Mouse (Mus musculus) myocyte (in vitro differentiated cells): ENCODE measurements around the gene Cacna1i. TPM values are rescaled to one million over a fixed set of nuclear protein-coding genes. Genes with fewer than 3 reads are reported as not detected.

Experiments used
- H3K27me3 ChIP-seq: one replicate; pipeline ENCODE4 v1.6.1; 2011; ENCODE audit not compliant: control insufficient read depth, insufficient read depth, insufficient read length
- H3K36me3 ChIP-seq: one replicate; pipeline ENCODE4 v1.6.1; 2011; ENCODE audit not compliant: control insufficient read depth, insufficient read depth
- H3K4me2 ChIP-seq: one replicate; pipeline ENCODE4 v1.6.1; 2011; ENCODE audit warnings: low read depth, control low read depth
- H3K4me3 ChIP-seq: one replicate; pipeline ENCODE4 v1.5.1; 2011; ENCODE audit warnings: mild to moderate bottlenecking, control low read depth, moderate library complexity
- H3K79me2 ChIP-seq: one replicate; pipeline ENCODE4 v1.6.1; 2011; ENCODE audit not compliant: control insufficient read depth, insufficient read depth
- H3ac ChIP-seq: one replicate; pipeline ENCODE4 v1.6.1; 2011; ENCODE audit not compliant: control insufficient read depth, insufficient read length
- CEBPB ChIP-seq: IDR thresholded peaks from 2 replicates; pipeline ENCODE4 v1.6.1; 2011; ENCODE audit warnings: mild to moderate bottlenecking, moderate library complexity; ENCODE audit not compliant: poor library complexity, insufficient read depth, severe bottlenecking
- E2F4 ChIP-seq: IDR thresholded peaks from one replicate; pipeline ENCODE4 v1.6.1; 2011; ENCODE audit warnings: mild to moderate bottlenecking, control low read depth, moderate library complexity; ENCODE audit not compliant: insufficient read depth
- MAX ChIP-seq: IDR thresholded peaks from one replicate; pipeline ENCODE4 v1.6.1; 2011; ENCODE audit warnings: low read depth, mild to moderate bottlenecking, control low read depth
- MYOD1 ChIP-seq, 3 experiments: IDR thresholded peaks; one replicate each; pipeline ENCODE4 v1.6.1; 2011; ENCODE audit warnings: control low read depth in 2 of 3, low read depth in 2 of 3, mild to moderate bottlenecking in 2 of 3, moderate library complexity in 1 of 3; ENCODE audit not compliant: insufficient read length in 2 of 3, control insufficient read depth in 1 of 3
- MYOG ChIP-seq, 3 experiments: IDR thresholded peaks; one replicate each; pipeline ENCODE4 v1.6.1; 2011; ENCODE audit warnings: control low read depth in 2 of 3, low read depth in 2 of 3, mild to moderate bottlenecking in 2 of 3; ENCODE audit not compliant: insufficient read length in 2 of 3, control insufficient read depth in 1 of 3, insufficient read depth in 1 of 3
- POLR2A ChIP-seq: IDR thresholded peaks from one replicate; pipeline ENCODE4 v1.6.1; 2011; ENCODE audit warnings: low read depth, mild to moderate bottlenecking, control low read depth, moderate library complexity; ENCODE audit not compliant: insufficient read length
- POLR2AphosphoS2 ChIP-seq: IDR thresholded peaks from one replicate; pipeline ENCODE4 v1.6.1; 2011; ENCODE audit warnings: low read depth, control low read depth; ENCODE audit not compliant: insufficient read length
- REST ChIP-seq: IDR thresholded peaks from one replicate; pipeline ENCODE4 v1.6.1; 2011; ENCODE audit warnings: mild to moderate bottlenecking, control low read depth, moderate library complexity; ENCODE audit not compliant: insufficient read depth, insufficient read length
- SRF ChIP-seq: IDR thresholded peaks from one replicate; pipeline ENCODE4 v1.6.1; 2011; ENCODE audit warnings: low read depth; ENCODE audit not compliant: control insufficient read depth, insufficient read length
- TCF12 ChIP-seq: IDR thresholded peaks from one replicate; pipeline ENCODE4 v1.6.1; 2011; ENCODE audit warnings: mild to moderate bottlenecking, control low read depth; ENCODE audit not compliant: poor library complexity, insufficient read depth, severe bottlenecking
- TCF3 ChIP-seq: IDR thresholded peaks from one replicate; pipeline ENCODE4 v1.6.1; 2011; ENCODE audit warnings: low read depth, control low read depth; ENCODE audit not compliant: insufficient read length
- USF1 ChIP-seq: IDR thresholded peaks from one replicate; pipeline ENCODE4 v1.6.1; 2011; ENCODE audit warnings: low read depth, mild to moderate bottlenecking, control low read depth, moderate library complexity
- polyA plus RNA-seq: library from polyadenylated mRNA; unstranded; fragments of >200 nt; fragmentation: generic; extraction: Trizol; gene quantifications from one replicate; pipeline ENCODE4 v1.2.1, GENCODE M21; 2012; ENCODE audit warnings: missing spikeins

Cacna1i gene
- polyA plus RNA-seq, 1 experiment: 0.04 TPM

DNA sequence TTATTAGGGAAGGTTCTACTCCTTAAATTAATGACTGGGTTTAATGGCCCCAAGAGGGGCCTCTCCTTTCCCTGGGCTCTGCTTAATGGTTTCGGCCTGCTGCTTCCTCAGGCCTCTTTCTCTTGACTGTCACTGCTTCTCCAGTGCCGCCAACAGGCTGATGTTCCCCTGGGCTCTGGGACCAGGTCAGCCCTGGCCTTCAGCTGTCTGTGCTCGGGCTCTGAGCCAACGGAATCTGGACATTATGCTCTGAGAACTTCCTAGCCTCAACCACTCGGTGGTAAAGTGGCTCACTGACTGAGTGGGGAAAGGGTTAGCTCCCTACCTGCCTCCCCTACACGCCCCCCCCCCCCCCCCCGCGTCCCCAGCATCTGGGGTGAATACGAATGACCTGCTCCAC lies 130.0 kb downstream of the Cacna1i start:
- TF ChIP-seq MAX (no peak), E2F4 (no peak), TCF12 (no peak), SRF (no peak), REST (no peak), MYOG (IDR thresholded peaks at IDR 0.05; ENCODE audit: control insufficient read depth in 1 of 3, insufficient read depth in 1 of 3, insufficient read length in 2 of 3, low read depth in 2 of 3) (no peak), USF1 (no peak), CEBPB (no peak), POLR2A (no peak), MYOD1 (IDR thresholded peaks at IDR 0.05; ENCODE audit: control insufficient read depth in 1 of 3, insufficient read length in 2 of 3, low read depth in 2 of 3) (no peak), TCF3 (no peak)
- H3K27me3 ChIP-seq: no peaks in the 10 kb centered on the region

DNA sequence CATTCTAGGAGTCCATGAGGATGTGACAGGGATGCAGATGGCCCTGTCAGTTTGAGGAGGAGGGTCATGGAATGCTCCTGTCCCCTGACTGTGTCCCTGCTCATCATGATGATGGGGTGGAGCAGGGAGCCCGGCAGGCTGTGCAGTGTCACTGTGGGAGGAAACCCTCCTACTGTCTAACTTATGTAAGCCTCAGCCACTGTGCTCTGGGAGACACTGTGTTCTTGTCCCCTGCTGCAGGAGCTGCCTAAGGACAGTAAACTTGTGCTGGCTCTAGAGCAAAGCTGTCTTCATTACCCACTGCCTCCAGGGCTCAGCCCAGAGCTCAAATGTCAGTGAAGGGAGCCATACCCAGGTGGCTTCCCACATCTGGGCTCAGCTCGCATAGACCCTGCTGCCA lies 131.1 kb downstream of the Cacna1i start:
- TF ChIP-seq TCF3 (no peak), MYOG (IDR thresholded peaks at IDR 0.05; ENCODE audit: control insufficient read depth in 1 of 3, insufficient read depth in 1 of 3, insufficient read length in 2 of 3, low read depth in 2 of 3) (no peak), POLR2A (no peak), USF1 (no peak), SRF (no peak)
- no peaks in the 10 kb centered on the region for H3K79me2 ChIP-seq

More for the DNA sequence above, 130.0 kb downstream of the Cacna1i start:
- no peak overlapping the region for H3K4me3 ChIP-seq
- H3K36me3 ChIP-seq: no peaks in the 10 kb centered on the region
- no peaks in the 10 kb centered on the region for H3K79me2 ChIP-seq
- no peak overlapping the region for H3K4me2 ChIP-seq
- H3ac ChIP-seq: no peak overlapping the region

DNA sequence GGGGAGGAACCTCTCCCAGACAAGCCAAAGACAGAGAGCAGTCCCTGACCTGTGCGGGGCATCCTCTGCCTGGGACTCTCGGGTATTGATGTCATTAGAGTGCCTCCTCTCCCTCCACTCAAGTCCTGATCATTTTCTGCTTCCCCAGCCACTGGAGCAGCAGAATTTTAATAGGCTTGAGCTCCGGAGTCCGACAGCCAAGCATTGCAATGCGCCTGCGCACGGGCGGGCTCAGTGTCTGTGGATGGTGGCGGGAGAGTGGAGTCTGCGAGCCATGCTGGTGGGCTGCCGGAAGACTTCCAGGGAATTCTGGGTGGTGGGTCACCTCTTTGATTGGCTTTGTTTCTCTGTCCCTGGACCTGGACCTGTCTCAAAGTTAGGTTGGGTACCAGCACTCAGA lies 143.3 kb downstream of the Cacna1i start:
- TF ChIP-seq SRF (no peak), USF1 (no peak), MYOG (IDR thresholded peaks at IDR 0.05; ENCODE audit: control insufficient read depth in 1 of 3, insufficient read depth in 1 of 3, insufficient read length in 2 of 3, low read depth in 2 of 3) (no peak), TCF3 (no peak), MYOD1 (IDR thresholded peaks at IDR 0.05; ENCODE audit: control insufficient read depth in 1 of 3, insufficient read length in 2 of 3, low read depth in 2 of 3) (no peak), CEBPB (no peak), MAX (no peak), TCF12 (no peak), E2F4 (no peak), REST (no peak)
- Histone ChIP-seq H3K4me3 (no peak overlapping the region), H3K4me2 (no peak overlapping the region), H3K79me2 (no peaks in the 10 kb centered on the region), H3K27me3 (peaks cover 38% of the 10 kb centered on the region), H3K36me3 (no peaks in the 10 kb centered on the region), H3ac (no peak overlapping the region)

More for the DNA sequence above, 131.1 kb downstream of the Cacna1i start:
- H3K4me2 ChIP-seq: no peak overlapping the region
- no peak overlapping the region for H3ac ChIP-seq
- no peaks in the 10 kb centered on the region for H3K36me3 ChIP-seq
- no peak overlapping the region for H3K4me3 ChIP-seq
- H3K27me3 ChIP-seq: no peaks in the 10 kb centered on the region

DNA sequence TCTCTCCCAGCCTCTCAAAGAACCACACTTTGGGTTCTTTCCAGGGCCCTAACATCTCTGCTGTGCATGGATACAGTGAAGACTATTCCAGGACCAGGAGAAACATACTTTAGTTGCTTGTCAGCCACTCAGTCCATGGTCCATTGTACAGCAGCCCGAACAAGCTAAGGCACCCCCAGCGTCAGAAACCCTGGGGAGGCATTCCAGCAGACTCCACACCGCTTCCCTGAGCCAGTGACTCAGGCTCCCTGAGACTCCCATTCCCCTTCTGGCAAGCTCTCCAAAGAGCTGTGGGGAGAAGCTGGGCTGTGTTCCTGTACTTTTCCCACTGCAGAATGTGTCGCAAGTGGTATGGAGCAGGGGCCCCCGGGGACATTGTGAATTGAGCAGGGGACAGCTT lies 149.9 kb downstream of the Cacna1i start:
- H3K4me2 ChIP-seq: no peak overlapping the region
- H3ac ChIP-seq: no peak overlapping the region
- H3K4me3 ChIP-seq: no peak overlapping the region
- H3K36me3 ChIP-seq: no peaks in the 10 kb centered on the region
- peaks cover 37% of the 10 kb centered on the region for H3K27me3 ChIP-seq
- H3K79me2 ChIP-seq: no peaks in the 10 kb centered on the region
- TF ChIP-seq MYOG (IDR thresholded peaks at IDR 0.05; ENCODE audit: control insufficient read depth in 1 of 3, insufficient read depth in 1 of 3, insufficient read length in 2 of 3, low read depth in 2 of 3) (no peak), USF1 (no peak)

DNA sequence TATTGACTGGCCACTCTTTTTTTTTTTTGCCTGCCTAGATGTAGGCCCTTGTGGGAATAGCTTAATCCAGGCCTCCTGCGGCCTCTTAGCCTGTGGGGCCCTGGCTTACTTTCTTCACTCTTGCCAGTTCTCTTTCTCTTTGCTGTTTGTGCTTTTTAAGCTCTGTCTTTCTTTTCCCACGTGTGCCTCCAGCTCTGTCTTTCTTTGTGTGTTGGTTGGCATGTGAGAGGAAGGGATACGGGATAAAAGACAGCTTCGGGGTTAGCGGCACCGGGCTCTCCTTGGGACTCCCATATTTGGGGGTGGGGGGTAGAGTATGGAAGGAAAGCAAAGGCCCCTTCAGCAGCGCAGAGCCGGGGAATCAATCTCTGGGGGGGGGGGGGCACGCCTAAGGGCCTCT lies 151.0 kb downstream of the Cacna1i start:
- H3K79me2 ChIP-seq: no peaks in the 10 kb centered on the region
- peaks cover 37% of the 10 kb centered on the region for H3K27me3 ChIP-seq
- H3K4me3 ChIP-seq: no peak overlapping the region
- H3K4me2 ChIP-seq: no peak overlapping the region
- H3ac ChIP-seq: no peak overlapping the region
- H3K36me3 ChIP-seq: no peaks in the 10 kb centered on the region
- TF ChIP-seq USF1 (no peak), POLR2A (no peak), TCF3 (no peak), POLR2AphosphoS2 (no peak), MAX (no peak), MYOG (IDR thresholded peaks at IDR 0.05; ENCODE audit: control insufficient read depth in 1 of 3, insufficient read depth in 1 of 3, insufficient read length in 2 of 3, low read depth in 2 of 3) (no peak), MYOD1 (IDR thresholded peaks at IDR 0.05; ENCODE audit: control insufficient read depth in 1 of 3, insufficient read length in 2 of 3, low read depth in 2 of 3) (no peak), TCF12 (no peak), SRF (no peak), E2F4 (no peak), CEBPB (no peak), REST (no peak)
